Mouse (Mus musculus): ENCODE measurements around the gene Spata32.

DNA sequence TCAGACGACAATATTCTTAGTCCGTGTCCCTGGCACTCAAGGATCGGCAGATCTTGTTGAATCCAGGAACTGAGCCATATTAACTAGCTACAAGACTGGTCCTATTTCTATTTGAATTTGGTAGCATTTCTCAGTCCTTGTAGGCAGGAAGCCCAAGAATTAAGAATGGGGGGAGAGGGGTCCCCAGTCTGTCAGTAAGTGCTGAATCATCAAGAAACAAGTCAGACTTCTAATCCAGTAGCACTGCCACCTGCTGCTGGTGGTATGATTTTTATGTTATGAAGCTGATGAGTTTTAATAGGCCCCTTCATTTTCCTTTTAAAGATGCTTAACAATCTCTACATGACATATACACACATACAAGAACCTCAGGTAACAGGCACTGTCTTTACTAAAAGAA lies 32.1 kb upstream of the Spata32 start:
- no peak for TF ChIP-seq EP300 (IDR thresholded peaks at IDR 0.05; ENCODE audit: low read depth)
- no peak for TF ChIP-seq CTCF (IDR thresholded peaks at IDR 0.05; ENCODE audit: low read depth)

Data from liver, postnatal 0 days (tissue).